9 mouse cellular contexts compared by ENCODE assay signal in the genomic region with DNA sequence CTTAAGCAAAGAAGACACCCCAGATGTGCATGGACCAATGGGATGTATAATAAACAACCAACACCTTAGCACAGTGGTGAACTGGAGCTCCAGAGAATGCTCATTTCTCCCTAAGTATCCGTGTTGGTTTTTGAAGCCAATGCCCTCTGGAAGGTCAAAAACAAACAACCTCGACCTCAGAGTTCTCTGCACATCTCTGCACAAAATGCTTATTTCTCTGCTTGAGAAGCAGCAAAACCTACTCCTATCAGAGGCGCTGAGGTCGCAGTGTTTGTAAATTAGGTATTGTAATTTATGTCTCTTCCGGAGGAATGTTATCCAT. TPM values are rescaled to one million over a fixed set of nuclear protein-coding genes. Genes with fewer than 3 reads are reported as not detected.
DNase-seq lines count a peak whose midpoint lies in the region; ATAC-seq lines count a peak whose summit lies in the region.
"Had no signal": no experiment of that assay in that cellular context is flagged by ENCODE, and none has a peak within 500 bp of the region (broad histone marks: within the 10 kb centered on the region; RNA-seq: fewer than 3 reads in every experiment).

No protein-coding gene starts in this region.

- peak overlapping the region; percentile 47 to 56 for H3K4me3 ChIP-seq in heart, embryonic 14.5 days (ENCODE audit: control insufficient read depth in 1 of 2, insufficient read depth in 1 of 2, low read depth in 1 of 2, low read length in 2 of 2)
- peak overlapping the region; percentile 81 for H3K4me3 ChIP-seq in embryonic facial prominence, embryonic 10.5 days
- H3K4me3 ChIP-seq in hindbrain, embryonic 14.5 days (replicated peaks; ENCODE audit: low read length) = peak overlapping the region; percentile 81
- peak overlapping the region; percentile 81 for H3K4me3 ChIP-seq in midbrain, embryonic 13.5 days (replicated peaks)

- H3K9me3 ChIP-seq in heart, embryonic 14.5 days (ENCODE audit: control insufficient read depth, low read length) = no peaks in the 10 kb centered on the region
- H3K9me3 ChIP-seq in embryonic facial prominence, embryonic 10.5 days = no peaks in the 10 kb centered on the region
- no peaks in the 10 kb centered on the region for H3K9me3 ChIP-seq in hindbrain, embryonic 14.5 days (ENCODE audit: control insufficient read depth, low read length)
- H3K9me3 ChIP-seq in midbrain, embryonic 13.5 days = no peaks in the 10 kb centered on the region

- intact Hi-C loops in left cerebral cortex, postnatal 4 days (cut with DNase I) = loop anchor here (10.0 kb wide), 2 partner anchors 156 to 186 kb away; no protein-coding TSS in a partner anchor

- H3K36me3 ChIP-seq in heart, embryonic 14.5 days (ENCODE audit: control insufficient read depth, insufficient read depth, low read length) = no peaks in the 10 kb centered on the region
- no peaks in the 10 kb centered on the region for H3K36me3 ChIP-seq in embryonic facial prominence, embryonic 10.5 days (replicated peaks)
- H3K36me3 ChIP-seq in hindbrain, embryonic 14.5 days (replicated peaks; ENCODE audit: control insufficient read depth, insufficient read depth) = no peaks in the 10 kb centered on the region
- H3K36me3 ChIP-seq in midbrain, embryonic 13.5 days = no peaks in the 10 kb centered on the region

- H3K27ac ChIP-seq in heart, embryonic 14.5 days (replicated peaks in 1 of 2; ENCODE audit: control insufficient read depth in 1 of 2, insufficient read depth in 1 of 2, low read depth in 2 of 2, low read length in 2 of 2) = no peak overlapping the region
- no peak overlapping the region for H3K27ac ChIP-seq in embryonic facial prominence, embryonic 10.5 days (replicated peaks)
- H3K27ac ChIP-seq in hindbrain, embryonic 14.5 days = peak overlapping the region; percentile 91
- H3K27ac ChIP-seq in midbrain, embryonic 13.5 days = peak overlapping the region; percentile 90

- DNase-seq in heart, adult 9 months (ENCODE audit: low spot score in 2 of 2) = no peak
- no peak for DNase-seq in embryonic facial prominence, embryonic 10.5 days (ENCODE audit: low spot score)
- peak; percentile 39 for DNase-seq in hindbrain, embryonic 14.5 days (ENCODE audit: low spot score)
- no peak for DNase-seq in layer of hippocampus, adult 11-12 months (ENCODE audit: low spot score)
- no peak for DNase-seq in left cerebral cortex, postnatal 4 days
- no peak for DNase-seq in adrenal gland, postnatal 10 days

- 0 out of 2 replicates have a peak, but pooled peaks cover 6% of the 10 kb centered on the region for H3K27me3 ChIP-seq in heart, embryonic 14.5 days (ENCODE audit: control insufficient read depth, insufficient read depth, low read length)
- peaks cover 46% of the 10 kb centered on the region for H3K27me3 ChIP-seq in embryonic facial prominence, embryonic 10.5 days (replicated peaks; ENCODE audit: low read depth, poor library complexity, severe bottlenecking)
- H3K27me3 ChIP-seq in hindbrain, embryonic 14.5 days (ENCODE audit: control insufficient read depth, insufficient read depth, low read length) = no peaks in the 10 kb centered on the region
- 0 out of 2 replicates have a peak, but pooled peaks cover 2% of the 10 kb centered on the region for H3K27me3 ChIP-seq in midbrain, embryonic 13.5 days
- H3K27me3 ChIP-seq: CH12.LX had no signal

- H3K4me1 ChIP-seq in heart, embryonic 14.5 days (ENCODE audit: control insufficient read depth in 2 of 2, insufficient read depth in 2 of 2, low read length in 2 of 2) = peaks cover 0 to 4% of the 10 kb centered on the region in 2 experiments; a peak in 2 of 4 replicates
- peaks cover 24% of the 10 kb centered on the region for H3K4me1 ChIP-seq in embryonic facial prominence, embryonic 10.5 days
- H3K4me1 ChIP-seq in hindbrain, embryonic 14.5 days (replicated peaks; ENCODE audit: control insufficient read depth, insufficient read depth, low read length) = peaks cover 21% of the 10 kb centered on the region; the same call in 1 of the 2 replicates
- peaks cover 23% of the 10 kb centered on the region for H3K4me1 ChIP-seq in midbrain, embryonic 13.5 days (replicated peaks)

- WGBS in heart, embryonic 14.5 days = 8% methylated on average over 5 of the region's 5 CpGs
- WGBS in embryonic facial prominence, embryonic 10.5 days = 11% methylated on average over 5 of the region's 5 CpGs
- whole genome bisulfite sequencing in hindbrain, embryonic 14.5 days = 10% methylated on average over 5 of the region's 5 CpGs
- WGBS in midbrain, embryonic 13.5 days = 7% methylated on average over 5 of the region's 5 CpGs

- peak overlapping the region; percentile 95 for H3K4me2 ChIP-seq in heart, embryonic 14.5 days (ENCODE audit: low read length)
- H3K4me2 ChIP-seq in hindbrain, embryonic 14.5 days (replicated peaks) = peak overlapping the region; percentile 55
- H3K4me2 ChIP-seq in midbrain, embryonic 13.5 days (replicated peaks) = peak overlapping the region; percentile 82

- no peak overlapping the region for H3K9ac ChIP-seq in heart, embryonic 14.5 days (ENCODE audit: low read length)
- H3K9ac ChIP-seq in hindbrain, embryonic 14.5 days = peak overlapping the region; percentile 84
- peak overlapping the region; percentile 90 for H3K9ac ChIP-seq in midbrain, embryonic 13.5 days (replicated peaks)

- ATAC-seq in heart, embryonic 14.5 days (ENCODE audit: insufficient number of reproducible peaks, insufficient read depth, low FRiP score, low read depth) = no peak
- peak; percentile 35; the same call in 1 of the 2 replicates for ATAC-seq in hindbrain, embryonic 14.5 days (ENCODE audit: low FRiP score)
- ATAC-seq in midbrain, embryonic 13.5 days = no peak; the same call in 1 of the 2 replicates

RNA-seq across cellular contexts. Expression of a gene that starts 1.0 kb away (rescaled TPM):
- polyA plus RNA-seq in heart, embryonic 14.5 days (2014; fragmentation: Nextera tagmentation; extraction: Ambion mirVana) = 0.22 and 0.36 TPM in 2 replicates
- 3.4 and 4.1 TPM in 2 replicates for polyA plus RNA-seq in embryonic facial prominence, embryonic 10.5 days (2016; fragmentation: Nextera tagmentation; extraction: Ambion mirVana)
- polyA plus RNA-seq in hindbrain, embryonic 14.5 days (2014; fragmentation: Nextera tagmentation; extraction: Ambion mirVana) = 76.8 and 88.0 TPM in 2 replicates
- polyA plus RNA-seq in midbrain, embryonic 13.5 days (2015; fragmentation: Nextera tagmentation; extraction: Ambion mirVana) = 30.3 and 32.5 TPM in 2 replicates
- total RNA-seq in left cerebral cortex, postnatal 4 days (2021) = 100 to 1,000 TPM; 177 to 184 TPM
- total RNA-seq in adrenal gland, postnatal 10 days (2021) = 1 to 10 TPM; 4.7 to 6.2 TPM
- total RNA-seq: CH12.LX had no signal

Comparison
In these comparisons a context has a peak if more than half of its experiments do, and no peak if none do; other contexts are left out.
1. H3K27ac ChIP-seq: peak in hindbrain, embryonic 14.5 days (single experiment) and midbrain, embryonic 13.5 days (single experiment); none in heart, embryonic 14.5 days (0 of 2) and embryonic facial prominence, embryonic 10.5 days (single experiment).
2. Peak in every context shown above with its lines, with median percentiles within 50 percentile points of each other: H3K4me2 ChIP-seq and H3K4me3 ChIP-seq.